Mouse (Mus musculus) regulatory T cell (primary cell): ENCODE results near the gene Ift46.
"Not testable (repeated sequence)": the region's sequence is repeated elsewhere in the genome, so short reads cannot be mapped to it uniquely, and the experiment has no call there.

Source experiments
- in situ Hi-C: fragments of 300-600 bp; cut with MboI, MseI; formaldehyde crosslinking; loops from one replicate; pipeline ENCODE4 v1.15.1; 2025; ENCODE audit warnings: high pct_unique_total_duplicates

The Ift46 gene

DNA sequence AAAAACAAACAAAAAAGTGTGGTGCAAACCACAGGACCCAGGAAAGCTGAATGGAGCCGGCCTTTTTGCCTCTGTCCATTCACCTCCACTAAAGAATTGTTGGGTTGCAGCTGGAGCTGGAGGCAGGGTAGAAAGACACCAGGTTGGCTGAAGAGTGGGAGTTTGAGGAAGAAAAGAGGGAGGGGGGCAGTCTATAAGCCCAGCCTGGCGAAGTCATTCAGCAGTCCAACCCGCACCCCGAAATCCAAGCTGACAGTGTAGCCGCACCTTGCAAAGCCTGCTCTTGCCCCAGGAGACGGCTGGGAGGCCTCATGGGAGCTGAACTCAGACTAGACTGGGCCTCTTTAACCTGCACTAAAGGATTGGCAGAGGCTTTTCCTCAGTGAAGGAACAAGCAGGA, 31.8 kb upstream of the Ift46 start:
- in situ Hi-C loops, result no loop called here

DNA sequence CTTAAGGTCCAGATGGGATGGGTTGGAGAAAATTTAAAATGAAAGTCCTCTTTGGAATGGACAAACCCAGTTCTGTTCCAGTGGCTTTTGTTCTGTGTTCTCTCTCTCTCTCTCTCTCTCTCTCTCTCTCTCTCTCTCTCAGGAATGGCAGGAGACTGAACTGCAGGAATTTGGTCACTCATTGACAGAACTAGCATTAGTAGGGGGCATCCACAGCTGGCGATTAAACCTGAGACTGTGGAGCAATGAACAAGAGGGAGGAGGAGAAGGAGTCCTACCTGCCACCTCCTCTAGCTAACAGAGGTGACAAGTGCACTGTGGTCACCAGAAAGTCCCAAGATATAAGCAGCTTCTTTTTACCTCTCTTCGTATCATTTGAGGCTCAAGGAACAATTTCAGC, 31.4 kb upstream of the Ift46 start:
- in situ Hi-C loops, result no loop called here

DNA sequence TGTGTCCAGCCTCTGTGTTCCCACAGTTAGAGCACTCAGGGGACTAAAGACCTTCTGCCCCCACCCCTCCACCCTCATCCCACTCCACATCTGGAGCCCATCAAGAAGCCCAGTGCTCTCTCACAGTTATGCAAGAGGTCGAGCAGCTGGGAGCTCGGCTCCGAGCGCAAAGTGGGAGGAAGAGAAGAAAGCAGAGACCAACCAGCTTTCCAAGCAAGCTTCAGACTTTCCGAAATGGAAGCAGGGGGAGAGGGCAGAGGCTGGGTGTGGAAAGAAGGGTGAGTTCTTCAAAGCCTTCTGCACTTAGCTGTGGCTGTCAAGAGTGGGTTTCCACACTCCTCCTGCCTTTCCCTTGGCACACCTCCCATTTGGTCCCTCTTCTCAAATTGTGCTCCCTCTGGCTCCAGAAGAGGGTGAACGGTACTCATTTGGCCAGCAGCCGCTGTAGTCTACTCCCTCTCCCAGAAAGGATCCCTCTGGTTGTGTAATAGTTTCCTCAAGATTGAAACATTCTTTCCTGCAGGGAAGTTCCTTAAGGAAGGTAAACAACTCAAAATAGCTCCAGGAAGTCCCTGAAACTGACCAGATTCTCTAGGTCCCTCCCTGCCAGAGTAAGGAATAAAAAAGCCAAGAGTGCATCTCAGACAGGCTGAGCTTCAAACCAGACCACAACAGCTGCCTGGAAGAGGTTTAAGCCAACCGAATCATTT, 30.3 kb upstream of the Ift46 start:
- in situ Hi-C loops, result no loop called here

DNA sequence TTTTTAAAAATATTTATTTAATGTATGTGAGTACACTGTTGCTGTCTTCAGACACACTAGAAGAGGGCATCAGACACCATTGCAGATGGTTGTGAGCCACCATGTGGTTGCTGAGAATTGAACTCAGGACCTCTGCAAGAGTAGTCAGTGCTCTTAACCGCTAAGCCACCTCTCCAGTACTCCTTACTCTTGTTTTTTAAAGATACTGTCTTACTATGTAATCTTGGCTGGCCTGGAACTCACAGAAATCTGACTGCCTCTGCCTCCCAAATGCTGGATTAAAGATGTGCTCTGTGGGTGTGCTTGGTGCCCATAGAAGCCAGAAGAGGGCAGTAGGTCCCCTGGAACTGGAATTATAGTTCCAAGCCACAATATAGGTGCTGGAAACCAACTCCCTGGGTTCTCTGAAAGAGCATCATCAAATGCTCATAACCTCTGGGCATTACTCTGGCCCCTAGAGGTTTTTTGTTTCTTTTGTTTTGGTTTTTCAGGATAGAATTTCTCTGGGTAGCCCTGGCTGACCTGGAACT, 27.0 kb upstream of the Ift46 start:
- in situ Hi-C loops, result no loop called here

DNA sequence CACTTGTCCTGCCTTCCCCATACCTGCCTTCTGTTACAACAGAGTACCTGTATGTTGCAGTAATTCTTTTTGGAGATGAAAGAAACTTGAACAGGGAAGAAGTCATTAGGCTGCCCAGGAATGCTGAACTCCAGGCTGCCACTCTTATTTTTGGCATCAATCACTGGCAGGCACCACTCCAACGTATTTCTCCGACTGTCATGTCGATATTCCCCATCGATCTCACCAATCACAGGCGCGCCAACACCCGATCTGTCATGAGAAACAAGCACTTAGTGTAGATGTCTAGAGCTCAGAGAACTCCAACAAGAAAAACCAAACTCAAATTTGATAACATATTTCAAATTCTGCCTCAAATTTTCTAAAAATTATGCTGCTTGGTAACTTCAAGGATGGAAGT, 22.3 kb upstream of the Ift46 start:
- in situ Hi-C loops, result loop anchor here (5.0 kb wide), 1 partner anchor 118 kb away; no protein-coding TSS in a partner anchor

DNA sequence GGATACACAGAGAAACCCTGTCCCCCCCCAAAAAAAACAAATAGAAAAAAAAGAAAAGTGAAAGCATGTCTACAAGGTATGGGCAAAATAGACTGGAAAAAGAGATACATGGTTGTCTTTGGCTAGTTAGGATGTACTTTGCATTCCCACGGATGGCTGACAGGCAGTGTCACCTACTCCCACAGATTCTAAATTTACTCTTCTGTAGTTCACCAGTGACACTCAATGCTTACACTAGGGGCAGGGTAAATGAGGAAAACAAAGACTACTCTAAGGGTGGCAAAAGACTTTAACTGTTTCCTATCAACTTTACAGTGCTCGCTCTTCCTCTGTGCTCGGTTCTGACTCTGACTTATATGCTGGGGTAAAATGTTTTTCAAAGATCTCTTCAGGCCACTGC, 21.0 kb upstream of the Ift46 start:
- in situ Hi-C loops, result loop anchor here (5.0 kb wide), 1 partner anchor 119 kb away; no protein-coding TSS in a partner anchor

DNA sequence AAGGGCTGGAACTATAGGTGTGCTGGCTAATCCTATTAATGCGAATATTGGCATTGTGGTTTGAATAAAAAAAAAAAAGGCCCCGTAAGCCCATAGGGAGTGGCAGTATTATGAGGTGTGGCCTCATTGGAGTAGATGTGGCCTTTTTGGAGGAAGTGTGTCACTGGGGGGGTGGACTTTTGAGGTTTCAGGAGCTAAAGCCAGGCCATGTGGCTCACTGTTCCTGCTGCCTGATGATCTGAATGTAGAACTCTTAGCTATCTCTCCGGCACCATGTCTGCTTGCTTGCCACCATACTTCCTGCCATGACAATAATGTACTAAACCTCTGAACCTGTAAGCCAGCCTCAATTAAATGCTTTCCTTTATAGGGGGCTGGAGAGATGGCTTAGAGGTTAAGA, 20.4 kb upstream of the Ift46 start:
- in situ Hi-C loops, result loop anchor here (5.0 kb wide), 1 partner anchor 120 kb away; no protein-coding TSS in a partner anchor

DNA sequence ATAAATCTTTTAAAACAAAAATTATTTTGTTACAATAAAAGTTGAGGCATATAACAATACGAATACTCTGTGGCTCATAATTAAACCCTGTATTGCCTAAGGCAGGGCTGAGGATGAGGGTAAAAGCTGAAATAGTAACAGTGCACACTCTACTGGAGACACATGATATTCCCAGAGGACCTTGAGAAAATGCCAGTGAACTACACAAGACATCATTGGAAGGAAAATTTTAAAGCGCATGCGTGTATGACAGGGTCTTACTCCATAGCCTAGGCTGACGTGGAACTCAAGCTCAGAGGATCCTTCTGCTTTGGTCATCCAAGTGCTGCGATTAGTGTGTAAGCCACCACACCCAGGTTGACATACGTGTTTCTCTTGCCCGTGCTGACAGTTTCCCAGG, 19.2 kb upstream of the Ift46 start:
- in situ Hi-C loops, result loop anchor here (5.0 kb wide), 1 partner anchor 121 kb away; no protein-coding TSS in a partner anchor

DNA sequence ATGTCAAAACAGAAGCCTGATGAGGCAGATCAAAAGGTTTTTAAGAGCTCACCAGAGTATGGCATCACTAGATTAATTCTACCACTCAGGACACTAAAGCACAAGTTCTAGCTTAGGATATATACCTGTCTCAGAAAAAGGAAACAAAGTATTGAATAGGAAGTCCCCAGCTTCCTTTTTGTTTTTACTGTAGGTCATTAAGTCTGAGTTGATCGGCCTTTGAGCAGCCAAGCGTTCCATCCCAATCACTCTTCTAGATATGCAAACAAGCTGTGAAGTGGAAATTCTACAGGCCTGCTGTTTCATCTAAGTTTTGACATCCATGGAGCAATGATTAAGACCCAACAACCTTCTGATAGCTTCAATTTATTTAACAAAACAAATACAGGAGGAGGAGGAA, 6.8 kb upstream of the Ift46 start:
- in situ Hi-C loops, result no loop called here

DNA sequence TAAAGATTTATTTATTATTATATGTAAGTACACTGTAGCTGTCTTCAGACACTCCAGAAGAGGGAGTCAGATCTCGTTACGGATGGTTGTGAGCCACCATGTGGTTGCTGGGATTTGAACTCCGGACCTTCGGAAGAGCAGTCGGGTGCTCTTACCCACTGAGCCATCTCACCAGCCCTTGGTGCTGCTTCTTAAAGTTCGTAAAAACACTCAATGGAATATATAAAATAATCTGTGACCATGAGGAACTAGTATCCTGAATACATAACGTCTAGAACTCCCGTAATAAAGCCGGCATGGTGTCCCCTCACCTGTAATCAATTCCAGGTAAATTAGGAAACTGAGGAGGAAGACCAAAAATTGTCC, 304 bp downstream of the Ift46 start:
- in situ Hi-C loops, result not testable (repeated sequence)

DNA sequence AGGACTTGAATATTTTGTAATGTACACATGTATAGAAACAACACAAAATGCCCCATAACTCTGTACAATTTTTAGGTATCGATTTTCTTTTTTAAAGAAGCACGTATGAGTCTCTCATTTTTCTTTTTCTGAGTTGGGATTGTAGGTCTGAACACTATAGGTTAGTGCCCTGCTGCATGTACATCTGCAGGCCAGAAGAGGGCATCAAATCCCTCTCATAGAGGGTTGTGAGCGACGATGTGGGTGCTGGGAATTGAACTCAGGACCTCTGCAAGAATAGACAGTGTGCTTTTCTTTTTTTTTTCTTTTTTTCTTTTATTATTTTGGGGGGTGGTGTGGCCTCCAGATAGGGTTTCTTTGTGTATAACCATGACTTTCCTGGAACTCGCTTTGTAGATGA, 3.7 kb downstream of the Ift46 start:
- in situ Hi-C loops, result no loop called here

DNA sequence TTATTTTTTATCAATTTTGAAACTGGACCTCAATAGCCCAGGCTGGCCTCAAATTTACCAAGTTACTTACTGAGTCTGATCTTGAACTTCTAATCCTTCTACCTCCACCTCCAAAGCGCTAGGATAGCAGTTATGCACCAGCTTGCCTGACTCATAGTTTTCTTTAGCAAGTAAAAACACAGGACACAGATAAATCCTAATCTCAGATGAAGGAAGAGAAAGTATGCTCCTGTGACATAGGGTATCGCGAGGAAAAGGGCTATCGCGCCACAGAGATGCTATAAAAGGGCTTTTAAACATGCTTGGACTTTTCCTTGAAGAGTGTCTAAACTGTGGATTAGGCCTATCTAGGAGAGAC, 4.7 kb downstream of the Ift46 start:
- in situ Hi-C loops, result no loop called here

DNA sequence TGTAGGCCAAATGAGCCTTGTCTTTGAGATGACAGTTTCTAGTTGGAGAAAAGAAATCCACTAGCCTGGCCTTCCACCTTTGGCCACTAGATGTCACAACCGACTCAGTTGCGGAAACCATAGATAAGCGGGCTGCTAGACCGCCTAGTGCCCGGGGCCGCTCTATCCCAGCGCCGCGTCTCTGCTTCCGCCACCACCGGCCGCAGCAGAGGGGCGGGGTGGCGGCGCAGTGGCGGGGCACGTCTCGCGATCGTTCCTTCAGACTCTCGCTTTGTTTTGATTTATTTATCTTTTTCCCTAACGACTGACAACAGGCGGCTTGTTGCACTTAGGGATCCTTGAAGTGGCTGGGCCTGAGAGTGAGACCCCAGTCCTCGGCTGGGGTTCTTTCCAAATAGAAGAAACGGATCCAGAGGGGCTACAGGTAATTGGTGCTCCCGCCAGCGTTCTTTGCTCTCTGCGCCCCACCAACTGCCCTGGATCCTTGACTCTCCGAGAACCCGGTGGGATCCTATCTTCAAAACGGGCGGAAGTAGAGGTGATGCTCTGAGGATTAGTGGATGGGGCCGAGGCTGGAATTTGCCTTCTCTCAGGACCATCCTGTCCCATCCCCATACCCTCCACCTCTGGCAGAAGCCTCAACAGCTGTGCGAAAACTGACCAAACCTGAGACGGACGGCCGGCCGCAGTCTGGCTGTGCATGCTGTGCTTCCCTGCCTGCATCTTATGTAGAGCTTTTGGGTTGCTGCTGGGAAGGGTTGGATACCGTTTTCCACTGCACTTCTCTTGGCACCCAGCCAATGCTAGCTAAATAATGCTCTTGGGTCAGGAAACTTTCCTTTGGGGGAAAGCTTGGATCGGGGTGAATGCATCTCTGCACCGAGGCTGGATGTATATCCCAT, 5.3 kb downstream of the Ift46 start:
- in situ Hi-C loops, result no loop called here

DNA sequence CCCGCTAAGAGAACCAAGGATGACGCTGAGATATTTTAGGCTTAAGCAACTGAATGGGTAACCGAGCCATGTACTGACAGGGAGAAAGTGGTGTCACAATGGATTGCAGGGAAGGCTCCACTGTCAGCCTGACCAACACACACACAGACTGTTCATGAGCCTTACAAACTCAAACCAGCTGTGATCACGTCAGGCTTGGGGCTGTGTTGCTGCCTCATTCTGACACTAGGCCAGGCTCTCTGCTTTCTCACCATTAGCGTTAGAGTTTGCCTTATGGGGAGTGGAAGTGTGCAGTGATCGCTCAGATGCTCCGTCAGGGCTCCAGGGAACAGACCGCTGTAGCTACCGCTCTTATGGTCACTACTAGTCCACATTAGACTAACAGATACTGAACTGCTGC, 25.1 kb downstream of the Ift46 start:
- in situ Hi-C loops, result no loop called here

DNA sequence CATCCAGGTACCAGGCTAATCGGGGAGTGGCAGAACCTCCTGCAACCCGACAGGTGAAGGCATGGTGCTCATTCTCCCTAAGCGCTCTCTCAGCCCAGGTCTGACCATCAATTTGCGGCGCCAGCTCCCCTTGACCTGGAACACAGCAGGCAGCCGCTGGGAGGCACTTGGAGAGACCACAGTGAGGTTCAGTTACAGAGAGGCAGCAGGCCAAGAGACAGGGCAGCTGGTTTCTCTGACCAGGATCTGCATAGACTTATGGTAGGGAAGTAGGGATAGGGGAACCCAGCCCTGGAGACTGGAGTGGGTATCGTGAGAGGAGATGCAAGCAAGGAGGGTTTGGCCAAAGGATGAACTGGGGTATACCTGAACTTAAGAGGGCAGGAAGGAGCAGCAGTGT, 30.6 kb downstream of the Ift46 start:
- in situ Hi-C loops, result loop anchor here (5.0 kb wide), 1 partner anchor 46 kb away; no protein-coding TSS in a partner anchor

DNA sequence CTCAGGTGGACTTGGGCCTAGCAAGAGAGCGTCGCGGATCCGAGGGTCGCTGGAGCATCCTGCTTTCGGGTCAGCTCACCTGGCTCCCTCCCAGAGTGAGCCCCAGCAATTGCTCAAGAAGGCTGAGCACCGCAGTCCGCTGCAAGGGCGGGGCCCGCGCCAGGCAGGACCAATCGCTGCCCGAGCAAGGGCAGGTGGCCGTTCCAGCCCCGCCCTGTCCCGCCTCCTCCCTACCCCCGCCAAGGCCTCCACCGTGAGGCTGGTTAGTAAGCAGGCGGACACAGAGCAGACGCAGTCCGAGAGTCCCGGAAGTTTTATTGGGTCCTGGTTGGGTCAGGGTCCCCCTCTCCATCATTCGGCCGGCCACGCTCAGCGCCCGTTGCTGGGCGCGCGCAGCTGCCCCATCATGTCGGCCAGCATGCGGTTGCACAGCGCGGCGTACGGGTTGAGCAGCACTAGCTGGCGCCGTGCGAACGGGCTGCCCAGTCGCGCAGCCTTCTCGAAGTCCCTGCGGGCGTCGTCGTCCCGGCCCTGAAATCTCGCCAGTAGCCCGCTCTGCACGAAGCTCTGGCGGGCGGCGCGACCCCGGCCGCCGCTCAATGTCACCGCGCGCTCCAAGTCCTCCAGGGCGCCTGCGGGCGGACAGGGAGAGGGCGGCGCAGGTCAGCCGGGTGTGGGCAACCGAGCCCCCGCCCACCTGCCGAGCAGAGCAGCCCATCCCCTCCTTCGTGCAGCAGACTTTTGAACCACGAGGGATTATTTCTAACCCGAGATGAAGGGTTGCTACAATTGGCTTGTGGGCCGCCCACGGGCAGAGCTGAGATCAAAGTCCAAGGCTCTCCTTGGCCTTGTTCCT, 31.6 kb downstream of the Ift46 start, which contains the start of gene Tmem25:
Gene Tmem25 (minus strand): TSS at position 206 of the 856 bp plus-strand sequence.
- in situ Hi-C loops, result loop anchor here (5.0 kb wide), 1 partner anchor 47 kb away; no protein-coding TSS in a partner anchor

DNA sequence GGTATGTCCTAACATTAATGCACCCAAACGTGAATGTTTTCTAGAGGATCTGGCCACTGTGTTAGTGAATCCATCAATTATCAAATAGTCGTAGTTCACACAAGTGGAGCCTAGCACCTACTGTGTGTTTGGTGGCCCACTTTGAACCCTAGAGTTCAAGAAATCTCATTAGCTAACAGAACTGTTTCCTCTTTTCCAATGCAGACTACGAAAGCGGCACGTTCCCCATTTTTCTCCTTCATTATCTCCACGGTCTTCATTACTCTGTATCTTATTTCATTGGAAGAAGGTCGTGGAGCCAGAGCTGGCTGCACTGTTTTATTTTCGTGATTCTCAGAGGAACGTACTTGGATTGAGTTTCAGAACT, 32.2 kb downstream of the Ift46 start:
- in situ Hi-C loops, result loop anchor here (5.0 kb wide), 1 partner anchor 48 kb away; no protein-coding TSS in a partner anchor

DNA sequence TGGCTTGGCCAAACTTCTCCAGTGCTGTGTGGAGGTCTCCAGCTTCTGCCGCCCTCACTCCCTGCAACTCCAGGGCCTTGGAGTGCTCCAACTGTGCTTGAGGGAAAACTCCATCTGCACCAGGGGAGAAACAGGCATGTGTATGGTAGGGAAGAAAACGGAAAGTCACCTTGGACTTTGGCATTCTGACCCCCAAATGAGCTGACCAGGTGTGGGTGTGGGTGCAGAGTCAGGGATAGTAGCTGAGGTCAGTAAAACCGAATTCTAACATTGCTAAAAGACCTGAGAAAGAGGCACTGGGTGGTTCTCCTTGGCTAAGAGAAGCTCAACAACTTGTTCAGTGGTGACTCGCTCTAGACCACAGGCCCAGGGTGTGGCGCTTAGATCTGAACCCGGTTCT, 34.0 kb downstream of the Ift46 start:
- in situ Hi-C loops, result no loop called here

DNA sequence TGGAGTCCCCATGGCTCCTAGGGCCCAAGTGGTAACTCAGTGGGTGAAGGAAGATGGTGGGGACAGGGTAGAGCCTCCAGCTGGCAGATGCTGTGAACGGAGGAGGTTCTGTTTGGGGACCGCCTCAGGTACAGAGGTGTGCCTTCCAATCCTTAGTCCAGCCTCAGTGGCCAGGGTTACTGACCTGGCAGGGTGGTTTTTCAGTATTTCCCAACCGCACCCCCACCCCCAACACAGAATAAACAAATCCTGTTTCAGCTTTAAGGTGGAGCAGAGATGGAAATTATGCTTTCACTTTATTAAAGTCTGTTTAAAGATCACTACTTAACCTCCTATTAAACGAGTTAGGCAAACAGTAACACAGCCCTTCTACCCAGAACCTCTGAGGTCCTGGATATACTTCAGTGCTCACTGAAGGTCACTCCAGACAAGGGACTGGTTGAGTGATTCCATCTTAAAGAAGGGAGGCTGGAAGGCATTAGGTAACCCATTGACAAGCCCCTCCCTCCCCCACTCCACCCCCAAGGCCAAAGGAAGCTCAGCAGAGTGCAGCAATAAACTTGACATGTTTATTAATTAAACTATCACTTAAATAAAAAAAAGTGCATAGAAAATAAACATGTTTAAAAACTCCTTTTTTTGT, 35.2 kb downstream of the Ift46 start, which contains the start of gene Ttc36:
Gene Ttc36 (minus strand): TSS at position 265 of the 643 bp plus-strand sequence.
- in situ Hi-C loops, result no loop called here

DNA sequence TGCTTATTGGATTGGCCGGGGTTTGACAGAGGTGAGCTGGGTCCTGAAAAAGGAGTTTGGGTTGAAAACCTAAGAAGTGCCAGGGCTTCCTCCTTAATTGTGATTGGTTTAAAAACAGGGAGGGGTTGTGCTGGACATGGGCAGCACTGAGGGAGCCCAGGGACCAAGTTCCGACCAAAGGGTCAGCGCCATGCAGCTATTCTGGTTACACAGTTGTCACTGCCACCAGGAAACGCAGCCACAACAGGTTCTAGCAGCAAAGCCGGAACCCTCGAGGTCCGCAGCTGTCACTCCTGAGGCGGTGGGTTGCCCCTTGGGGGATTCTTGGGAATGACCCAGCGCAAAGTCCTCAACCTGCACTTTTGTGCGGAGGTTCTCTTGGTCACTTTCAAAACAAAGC, 37.0 kb downstream of the Ift46 start:
- in situ Hi-C loops, result no loop called here

DNA sequence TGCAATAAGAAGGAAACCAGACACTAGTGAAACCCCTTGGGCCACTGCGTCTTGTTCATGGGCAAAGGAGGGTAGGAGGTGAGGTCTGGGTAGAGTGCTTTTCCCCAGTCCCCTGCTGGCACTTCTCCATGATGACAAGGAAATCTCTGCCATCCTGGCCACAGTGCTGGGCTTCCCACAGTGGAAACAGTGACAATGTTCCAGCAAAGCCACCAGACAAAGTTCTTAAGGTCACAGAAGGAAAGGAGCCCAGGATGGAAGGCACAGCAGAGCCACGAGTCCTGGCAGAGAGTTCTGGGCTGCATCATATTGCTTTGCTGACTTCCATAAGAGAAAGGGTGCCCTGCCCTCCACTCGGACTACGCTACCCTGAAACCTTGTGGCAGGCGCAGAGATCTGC, 37.8 kb downstream of the Ift46 start:
- in situ Hi-C loops, result no loop called here
